Mouse (Mus musculus) urinary bladder, postnatal 4 days (tissue): ENCODE measurements around the gene Agbl5.

Experiments used
- DNase-seq, 2 experiments: peaks; one replicate each; pipeline ENCODE4 v3.0.0; 2021 to 2022; ENCODE audit warnings: low spot score in 2 of 2

Gene Agbl5

GRCm38 (mm10) chr5:30887858-30888336 lies 597 bp upstream of the Agbl5 start:
- peak; percentile 85 to 88 for DNase-seq

- DNase-seq, result no peak
Measured at GRCm38 (mm10) chr5:30889088-30889754, 727 bp downstream of the Agbl5 start.

- DNase-seq, result no peak
Measured at GRCm38 (mm10) chr5:30890375-30890774, 1.9 kb downstream of the Agbl5 start.

GRCm38 (mm10) chr5:30901860-30902259 lies 13.4 kb downstream of the Agbl5 start:
- DNase-seq, result no peak

DNA sequence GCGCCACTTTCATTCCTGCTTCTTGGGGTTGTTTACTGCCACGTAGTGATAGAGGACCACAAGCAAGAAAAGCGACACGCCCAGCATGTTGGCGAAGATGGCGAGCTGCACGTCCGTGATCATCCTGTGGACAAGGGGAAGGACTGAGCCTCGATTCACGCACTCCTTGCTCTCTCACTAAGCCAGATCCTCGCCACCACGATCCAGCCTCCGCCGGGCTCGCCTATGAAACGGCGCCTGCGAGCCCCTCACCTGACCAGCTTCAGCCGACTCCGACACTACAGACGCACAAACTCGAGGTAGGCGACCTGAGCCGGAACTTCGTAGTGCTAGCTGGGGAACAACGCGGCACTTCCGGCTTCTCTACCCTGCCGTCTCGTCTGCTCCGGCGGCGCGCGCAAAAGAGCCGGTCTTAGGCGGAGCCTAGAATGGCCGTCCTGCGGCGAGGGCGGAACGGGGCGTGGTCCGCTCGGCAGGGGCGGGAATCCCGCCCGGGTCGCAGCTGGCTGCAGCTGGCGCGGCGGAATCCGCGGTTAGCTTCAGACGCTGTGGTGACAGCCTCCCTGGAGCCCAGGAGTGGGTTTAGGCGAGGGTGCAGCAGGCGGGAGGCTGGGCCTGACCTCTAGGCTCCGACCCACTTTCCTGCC lies 19.0 kb downstream of the Agbl5 start, which contains the start of gene Ost4:
TSS of gene Ost4 (minus strand) at position 376 of the 647 bp plus-strand sequence.
- DNase-seq, result peak; percentile 97

GRCm38 (mm10) chr5:30908426-30909299 lies 20.2 kb downstream of the Agbl5 start:
- DNase-seq, result peak in 1 of 2 experiments; percentile 71

DNA sequence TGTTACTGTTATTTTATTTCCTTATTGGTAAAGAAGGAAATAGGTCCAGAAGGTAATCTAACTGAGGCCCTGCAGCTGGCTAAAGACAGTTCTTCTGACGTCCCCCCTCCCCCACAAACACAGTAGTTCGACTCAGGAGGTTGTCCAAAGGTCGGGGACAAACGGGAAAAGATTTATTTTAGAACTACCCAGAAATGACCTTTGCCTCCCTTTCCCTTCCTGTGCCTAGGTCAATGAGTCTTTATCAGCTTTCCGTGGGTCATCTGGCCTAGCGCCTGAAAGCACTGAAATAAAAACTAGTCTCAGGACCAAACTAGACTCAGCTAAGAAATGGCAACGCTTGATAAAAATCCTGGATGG lies 20.8 kb downstream of the Agbl5 start:
- no peak for DNase-seq

DNA sequence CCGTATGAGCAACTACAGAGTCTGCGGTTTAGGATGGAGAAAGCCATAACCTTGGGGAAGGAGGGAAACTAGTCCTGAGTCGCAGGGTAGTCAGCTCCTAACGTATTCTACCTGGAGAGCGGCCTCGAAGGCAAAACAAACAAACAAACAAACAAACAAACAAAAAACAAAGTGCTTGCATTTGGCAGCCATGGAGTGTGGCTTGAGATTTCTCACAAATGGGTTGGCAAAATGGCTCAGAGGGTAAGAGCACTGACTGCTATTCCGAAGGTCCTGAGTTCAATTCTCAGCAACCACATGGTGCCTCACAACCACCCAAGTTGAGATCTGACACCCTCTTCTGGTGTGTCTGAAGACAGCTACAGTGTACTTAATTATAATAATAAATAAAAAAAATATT lies 21.4 kb downstream of the Agbl5 start:
- DNase-seq, result no peak

GRCm38 (mm10) chr5:30910481-30910880 lies 22.0 kb downstream of the Agbl5 start:
- DNase-seq, result no peak

- DNase-seq, result no peak
Measured at GRCm38 (mm10) chr5:30912156-30912555, 23.7 kb downstream of the Agbl5 start.

DNA sequence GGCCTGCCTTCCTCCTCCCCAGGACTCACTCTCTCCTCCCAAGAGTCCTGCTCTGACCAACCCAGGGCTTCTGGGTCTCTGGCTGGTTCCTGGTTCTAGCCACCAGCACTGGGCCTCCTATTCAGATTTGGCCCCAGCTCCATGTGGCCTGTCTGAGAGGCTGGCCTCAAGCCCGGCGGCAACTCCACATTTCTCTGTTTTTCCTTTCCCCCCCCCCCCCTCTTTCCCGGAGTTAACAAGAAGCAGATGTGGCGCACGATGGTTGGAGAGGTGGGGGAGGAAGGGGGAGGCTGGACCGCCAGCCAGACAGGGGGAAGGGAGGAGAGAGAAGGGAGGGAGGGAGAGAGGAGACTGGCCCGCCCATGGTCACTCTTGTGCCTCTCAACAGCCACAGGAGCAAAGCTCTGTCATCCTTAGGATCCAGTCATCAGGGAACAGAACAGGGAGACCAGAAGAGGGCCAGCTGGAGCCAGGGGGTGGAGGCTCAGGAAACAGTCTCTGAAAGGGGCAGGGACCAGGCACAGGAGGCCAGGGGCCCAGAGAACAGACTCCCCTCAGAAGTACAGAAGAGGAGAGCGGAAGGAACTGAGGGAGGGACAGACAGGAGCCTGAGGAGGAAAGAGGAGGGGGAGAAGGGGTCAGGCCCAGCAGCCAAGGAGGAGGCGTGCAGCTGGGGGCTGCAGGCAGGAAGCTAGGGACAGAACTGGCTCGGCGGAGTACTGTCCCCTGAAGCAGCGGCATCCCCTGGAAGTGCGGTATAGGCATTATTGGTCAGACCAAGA lies 24.8 kb downstream of the Agbl5 start, which contains the start of gene Emilin1:
TSS of gene Emilin1 (plus strand) at position 343 of the 782 bp plus-strand sequence.
- peak; percentile 74 to 77 for DNase-seq

- no peak for DNase-seq
Measured at GRCm38 (mm10) chr5:30914101-30914635, 25.7 kb downstream of the Agbl5 start.

DNA sequence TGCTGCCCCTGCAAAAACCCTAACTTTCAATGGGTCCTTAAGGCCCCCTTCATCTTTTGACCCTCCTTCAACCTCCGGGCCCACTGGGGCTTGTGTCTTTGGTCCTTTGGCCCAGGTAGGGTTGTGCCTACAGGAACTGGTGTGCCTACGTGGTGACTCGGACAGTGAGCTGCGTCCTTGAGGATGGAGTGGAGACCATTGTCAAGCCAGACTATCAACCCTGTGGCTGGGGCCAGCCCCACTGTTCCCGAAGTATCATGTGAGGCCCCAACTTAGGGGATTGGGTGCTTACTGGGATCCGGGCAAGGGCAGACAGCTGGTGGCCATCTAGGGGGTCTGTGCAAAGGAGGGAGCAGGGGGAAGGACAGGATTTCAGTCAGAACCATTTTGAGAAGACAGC lies 26.4 kb downstream of the Agbl5 start:
- DNase-seq, result no peak

DNA sequence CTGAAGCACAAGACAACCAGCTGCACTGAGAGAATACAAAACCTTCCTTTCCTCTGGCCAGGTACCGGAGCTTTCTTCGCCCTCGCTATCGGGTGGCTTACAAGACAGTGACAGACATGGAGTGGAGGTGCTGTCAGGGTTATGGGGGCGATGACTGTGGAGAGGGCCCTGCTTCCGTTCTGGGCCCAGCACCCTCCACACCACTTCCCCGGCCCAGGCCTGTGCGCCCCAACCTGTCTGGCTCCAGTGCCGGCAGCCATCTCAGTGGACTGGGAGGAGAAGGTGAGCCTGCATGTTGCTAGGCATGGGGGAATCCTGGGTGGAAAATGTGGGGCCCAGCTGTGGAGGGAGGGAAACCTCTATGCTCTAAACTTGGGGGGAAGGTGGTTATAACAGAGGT lies 27.0 kb downstream of the Agbl5 start:
- DNase-seq, result no peak

DNA sequence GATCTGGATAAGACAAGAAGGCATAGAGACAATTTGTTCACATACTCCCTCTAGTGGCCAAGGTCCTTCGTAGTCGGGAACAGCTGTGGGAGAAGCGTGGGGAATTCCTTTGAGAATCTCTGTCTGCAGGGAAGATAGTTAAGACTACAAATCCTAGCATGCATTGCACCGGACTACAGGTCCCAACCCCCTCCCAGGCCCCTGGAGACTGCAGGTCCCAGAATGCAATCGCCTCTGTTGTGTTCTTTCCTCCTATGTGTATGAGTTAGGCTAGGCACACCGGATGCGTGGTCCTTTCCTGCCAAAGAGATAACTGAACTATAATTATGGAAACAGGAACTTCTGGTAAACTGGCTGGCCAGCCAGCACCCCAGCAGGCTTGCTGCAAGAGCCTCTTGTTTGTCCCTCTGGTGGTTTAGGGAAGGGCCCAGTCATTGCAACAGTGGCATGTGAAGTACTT lies 27.5 kb downstream of the Agbl5 start:
- peak; percentile 76 to 85 for DNase-seq

DNA sequence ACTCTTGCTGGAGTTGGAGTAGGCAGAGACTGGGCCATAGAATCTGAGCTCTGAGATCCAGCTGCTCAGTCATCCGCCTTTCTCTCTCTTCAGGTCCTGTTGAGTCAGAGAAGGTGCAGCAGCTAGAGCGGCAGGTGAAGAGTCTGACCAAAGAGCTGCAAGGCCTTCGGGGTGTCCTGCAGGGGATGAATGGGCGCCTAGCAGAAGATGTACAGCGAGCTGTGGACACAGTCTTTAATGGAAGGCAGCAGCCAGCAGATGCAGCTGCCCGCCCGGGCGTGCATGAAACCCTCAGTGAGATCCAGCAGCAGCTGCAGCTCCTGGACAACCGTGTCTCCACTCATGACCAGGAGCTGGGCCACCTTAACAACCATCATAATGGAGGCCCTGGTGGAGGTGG lies 28.3 kb downstream of the Agbl5 start:
- DNase-seq, result no peak

- DNase-seq, result no peak
Measured at GRCm38 (mm10) chr5:30917348-30917747, 28.9 kb downstream of the Agbl5 start.

- DNase-seq, result no peak
Measured at GRCm38 (mm10) chr5:30917891-30918670, 29.6 kb downstream of the Agbl5 start.

DNA sequence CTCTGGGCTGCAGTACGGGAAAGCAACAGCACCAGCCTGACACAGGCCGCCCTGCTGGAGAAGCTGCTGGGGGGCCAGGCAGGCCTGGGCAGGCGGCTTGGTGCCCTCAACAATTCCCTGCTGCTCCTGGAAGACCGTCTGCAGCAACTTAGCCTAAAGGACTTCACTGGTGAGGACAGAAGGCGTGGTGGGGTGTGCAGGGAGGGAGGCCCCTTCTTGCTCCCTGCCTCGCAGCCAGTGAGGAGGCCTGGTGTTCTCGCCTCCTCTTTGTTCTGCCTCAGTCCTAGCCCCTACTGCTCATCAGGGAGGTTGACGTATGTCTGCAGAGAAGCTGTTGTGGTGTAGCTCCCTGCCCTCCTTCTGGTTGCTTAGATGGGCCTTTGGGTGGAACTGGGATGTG lies 30.2 kb downstream of the Agbl5 start:
- no peak for DNase-seq
